Mouse (Mus musculus) central nervous system, embryonic 14 days (tissue): ENCODE measurements around the gene Itga4. TPM values are rescaled to one million over a fixed set of nuclear protein-coding genes. Genes with fewer than 3 reads are reported as not detected.

Experiments used
- polyA plus RNA-seq: library from polyadenylated mRNA; depleted of rRNA; stranded (reverse); fragments of >200 nt; gene quantifications from 2 replicates; pipeline ENCODE4 v1.2.3, GENCODE M21; 2012; rRNA removed

Gene Itga4
- polyA plus RNA-seq: 3.2 and 4.4 TPM in 2 replicates

GRCm38 (mm10) chr2:79255192-79256000 lies at the start of gene Itga4:
Gene Itga4 (plus strand): TSS chr2:79255426.

Other genes starting within 250 kb of the Itga4 start
- 29.9 and 37.0 TPM in 2 replicates for gene Neurod1, start 201.3 kb downstream of the Itga4 start, polyA plus RNA-seq
- 0.69 and 1.1 TPM in 2 replicates for gene Cerkl, start 201.4 kb downstream of the Itga4 start, polyA plus RNA-seq